Mouse (Mus musculus): ENCODE data around the gene Spats2l.

DNA sequence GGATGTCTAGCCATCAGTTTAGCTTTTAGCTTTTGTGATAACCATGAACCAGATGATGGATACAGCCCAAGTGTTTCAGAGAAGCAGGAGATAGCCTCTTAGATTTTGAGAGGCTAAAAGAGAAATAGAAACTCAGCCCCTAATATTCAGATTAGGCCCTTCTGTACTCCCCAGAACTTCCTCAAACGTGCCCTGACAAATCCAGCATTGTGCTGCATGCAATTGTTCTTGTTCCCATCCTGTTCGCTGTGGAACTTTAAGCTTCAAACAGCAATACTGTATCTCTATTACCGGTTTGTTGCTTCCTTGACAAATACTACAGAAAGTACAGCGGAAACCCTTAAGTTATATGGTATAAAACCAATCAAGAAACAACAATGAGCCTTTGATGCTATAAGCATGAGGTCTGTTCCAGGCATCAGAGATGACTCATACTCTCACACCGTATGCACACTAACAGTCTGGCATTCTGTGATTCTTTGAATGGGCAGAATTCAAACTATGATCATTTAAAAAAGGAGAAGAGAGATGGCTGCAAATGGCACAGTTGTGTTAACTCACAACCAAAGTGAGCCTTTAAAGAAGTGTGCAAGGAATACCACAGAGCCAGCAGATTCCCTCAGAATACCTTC is 62.8 kb downstream of the Spats2l start:
- TF ChIP-seq POLR2A (IDR thresholded peaks at IDR 0.05; ENCODE audit: insufficient read length, low read depth) (no peak), TCF12 (IDR thresholded peaks at IDR 0.05; ENCODE audit: insufficient read depth, poor library complexity, severe bottlenecking) (no peak), USF1 (IDR thresholded peaks at IDR 0.05; ENCODE audit: low read depth) (no peak), MAX (IDR thresholded peaks at IDR 0.05; ENCODE audit: low read depth) (no peak), TCF3 (IDR thresholded peaks at IDR 0.05; ENCODE audit: insufficient read length, low read depth) (no peak), SRF (IDR thresholded peaks at IDR 0.05; ENCODE audit: control insufficient read depth, insufficient read length, low read depth) (no peak), POLR2AphosphoS2 (IDR thresholded peaks at IDR 0.05; ENCODE audit: insufficient read length, low read depth) (no peak)
